Mouse (Mus musculus) urinary bladder, adult 2 months (tissue): ENCODE results near the gene H2-Q10. TPM values are rescaled to one million over a fixed set of nuclear protein-coding genes. Genes with fewer than 3 reads are reported as not detected.
"Not testable (repeated sequence)": the region's sequence is repeated elsewhere in the genome, so short reads cannot be mapped to it uniquely, and the experiment has no call there.

ENCODE experiments used
- DNase-seq: peaks from one replicate; pipeline ENCODE4 v3.0.0; 2022; ENCODE audit warnings: low spot score
- polyA plus RNA-seq: library from polyadenylated mRNA; depleted of rRNA; stranded (reverse); fragments of >200 nt; gene quantifications from 2 replicates; pipeline ENCODE4 v1.2.3, GENCODE M21; 2012

H2-Q10 gene
- polyA plus RNA-seq, 1 experiment, result 1.4 TPM

DNA sequence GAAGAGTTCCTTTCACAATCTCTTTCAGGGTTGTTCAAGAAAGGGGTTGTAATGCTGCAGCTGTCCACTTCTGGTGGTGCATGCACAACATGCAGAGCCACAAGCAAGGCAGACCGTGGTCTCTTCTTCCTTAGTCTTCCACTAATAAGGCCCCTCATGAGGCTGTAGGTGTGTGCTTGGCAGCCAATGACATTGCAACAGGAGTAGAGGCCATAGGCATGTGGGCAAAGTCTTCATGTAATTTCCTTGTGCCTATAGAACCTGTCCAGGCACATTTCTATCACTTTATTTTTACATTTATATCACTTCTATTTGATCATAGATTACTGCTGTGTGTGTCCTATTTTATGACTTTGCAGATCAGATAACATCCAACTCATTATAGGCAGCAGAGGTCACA is 11.6 kb upstream of the H2-Q10 start:
- not testable (repeated sequence) for DNase-seq

DNA sequence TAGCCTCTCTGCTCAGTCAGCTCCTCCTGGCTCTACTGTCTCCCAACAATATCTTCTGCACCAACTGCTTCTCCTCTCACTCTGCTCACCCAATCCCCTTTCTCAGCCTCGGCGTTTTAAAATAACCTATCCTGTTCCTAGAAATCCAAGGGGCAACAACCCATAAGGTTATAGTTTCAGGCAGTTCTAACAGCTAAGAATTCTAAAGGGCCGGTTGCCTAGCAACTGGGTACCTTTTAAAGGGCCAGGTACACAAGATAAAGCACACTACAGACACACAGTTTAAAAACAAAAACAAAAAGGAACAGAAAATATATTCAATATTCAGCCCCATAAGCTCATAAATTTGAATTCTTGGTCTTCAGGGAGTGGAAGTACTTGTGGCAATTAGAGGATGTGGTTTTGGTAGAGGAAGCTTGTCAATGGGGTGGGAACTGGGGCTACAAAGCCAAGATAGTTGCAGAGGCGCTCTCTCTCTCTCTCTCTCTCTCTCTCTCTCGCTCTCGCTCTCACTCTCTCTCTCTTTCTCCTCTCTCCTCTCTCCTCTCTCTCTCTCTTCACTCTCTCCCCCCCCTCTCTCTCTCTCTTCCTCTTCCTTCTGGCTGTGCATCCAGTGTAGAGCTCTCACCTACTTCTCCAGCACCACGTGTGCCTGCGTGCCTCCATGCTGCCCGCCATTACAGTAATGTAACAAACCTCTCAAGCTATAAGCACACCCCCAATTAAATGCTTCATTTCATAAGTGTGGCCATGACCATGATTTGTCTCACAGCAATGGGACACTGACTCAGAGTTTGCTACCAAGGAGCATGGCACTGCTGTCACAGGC is 9.2 kb upstream of the H2-Q10 start:
- DNase-seq, result not testable (repeated sequence)

GRCm38 (mm10) chr17:35465651-35466050 is 4.2 kb upstream of the H2-Q10 start:
- DNase-seq, result not testable (repeated sequence)

DNA sequence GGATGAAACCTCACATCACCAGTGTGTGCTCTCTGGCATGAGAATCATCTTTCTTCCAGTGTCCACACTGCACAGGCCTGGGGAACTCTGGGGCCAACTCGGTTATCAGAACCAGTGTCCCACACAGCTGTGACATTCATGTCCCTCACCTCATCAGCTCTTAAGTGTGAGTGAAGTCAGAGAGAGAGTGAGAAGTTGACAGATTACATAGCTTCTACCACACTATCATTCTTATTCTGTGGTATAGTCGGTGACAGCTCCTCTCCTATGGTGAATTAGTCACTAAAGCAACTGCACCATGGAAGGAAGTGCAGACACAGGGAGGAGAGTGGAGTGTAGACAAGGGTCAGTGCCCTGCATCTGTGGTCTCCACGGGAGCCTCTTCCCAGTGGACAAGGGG is 953 bp upstream of the H2-Q10 start:
- DNase-seq, result not testable (repeated sequence)

- DNase-seq, result peak; percentile 36
Observed at GRCm38 (mm10) chr17:35484066-35484465, 14.2 kb downstream of the H2-Q10 start.

DNA sequence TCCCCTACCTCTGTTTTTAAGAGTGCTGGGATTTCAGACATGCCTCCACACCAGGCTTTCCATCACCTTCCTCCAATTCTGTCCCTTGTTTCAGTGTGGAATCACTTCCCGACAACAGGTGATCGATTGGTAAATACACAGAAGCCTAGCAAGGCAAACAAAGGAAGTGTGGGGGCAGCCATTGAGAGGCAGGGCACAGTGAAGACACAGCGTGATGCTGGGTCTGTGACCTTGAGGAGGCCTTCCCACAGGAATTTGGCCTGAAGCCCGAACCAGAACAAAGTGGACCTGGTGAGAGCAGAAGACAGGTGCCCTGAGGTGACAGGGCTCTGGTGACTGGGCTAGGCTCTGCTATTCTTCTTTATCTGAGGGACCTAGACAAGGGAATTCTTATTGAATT is 15.8 kb downstream of the H2-Q10 start:
- no peak for DNase-seq

GRCm38 (mm10) chr17:35486726-35487125 is 16.8 kb downstream of the H2-Q10 start:
- DNase-seq, result no peak

DNA sequence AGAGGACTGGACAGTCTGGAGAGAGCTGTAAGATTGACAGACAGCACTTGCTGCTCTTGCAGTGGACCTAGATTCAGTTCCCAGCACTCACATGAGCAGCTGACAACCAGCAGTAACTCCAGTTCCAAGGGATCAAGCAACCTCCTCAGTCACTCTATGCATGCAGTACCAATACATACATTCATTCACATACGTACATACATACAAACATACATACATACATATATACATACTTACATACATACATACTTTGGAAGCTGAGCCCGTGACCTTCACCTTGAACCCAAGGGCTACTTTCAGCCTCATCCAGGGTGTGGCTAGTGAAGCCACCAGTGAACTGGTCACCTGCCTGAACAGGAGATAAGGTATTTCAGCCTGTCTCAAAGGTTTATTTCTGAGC is 18.2 kb downstream of the H2-Q10 start:
- DNase-seq, result no peak

DNA sequence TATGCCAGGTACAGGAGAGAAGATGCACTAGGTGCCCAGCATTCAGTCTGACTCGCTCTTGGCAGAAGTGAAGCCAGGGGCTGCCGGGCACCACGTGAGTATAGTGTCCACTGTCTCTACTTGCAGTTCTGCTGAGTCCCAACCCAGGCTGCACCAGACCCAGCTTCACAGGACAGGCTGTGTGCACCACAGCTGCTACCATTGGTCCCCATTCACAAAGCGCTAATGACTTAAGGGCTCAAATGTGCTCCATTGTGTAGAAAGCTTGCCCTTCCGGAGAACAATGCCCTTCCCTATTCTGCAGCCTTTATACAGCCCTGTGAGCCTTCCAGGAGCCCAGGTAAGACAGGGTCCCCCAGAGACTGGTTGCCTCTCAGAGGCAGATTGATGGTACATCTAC is 20.4 kb downstream of the H2-Q10 start:
- DNase-seq, result no peak

GRCm38 (mm10) chr17:35497124-35497523 is 27.2 kb downstream of the H2-Q10 start:
- DNase-seq, result no peak

GRCm38 (mm10) chr17:35502226-35502625 is 32.3 kb downstream of the H2-Q10 start:
- no peak for DNase-seq

DNA sequence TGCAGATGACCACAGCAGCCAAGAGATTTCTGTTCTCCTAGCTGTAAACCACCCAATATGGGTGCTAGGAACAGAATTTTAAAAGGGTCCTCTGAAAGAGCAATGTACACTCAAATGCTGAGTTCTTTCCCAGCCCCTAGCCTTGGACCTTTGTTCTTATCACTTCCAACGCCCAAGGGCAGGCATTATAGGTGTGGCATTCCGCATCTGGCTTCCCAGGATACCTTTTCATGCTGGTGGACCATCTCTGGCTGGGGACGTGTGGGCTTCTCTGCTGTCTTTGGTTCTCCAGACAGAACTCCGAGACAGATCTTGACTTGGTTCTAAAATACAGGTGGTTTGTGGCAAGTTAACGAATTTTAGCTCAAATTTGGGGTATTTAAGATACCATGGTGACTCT is 32.9 kb downstream of the H2-Q10 start:
- no peak for DNase-seq

GRCm38 (mm10) chr17:35503849-35504248 is 34.0 kb downstream of the H2-Q10 start:
- no peak for DNase-seq

DNA sequence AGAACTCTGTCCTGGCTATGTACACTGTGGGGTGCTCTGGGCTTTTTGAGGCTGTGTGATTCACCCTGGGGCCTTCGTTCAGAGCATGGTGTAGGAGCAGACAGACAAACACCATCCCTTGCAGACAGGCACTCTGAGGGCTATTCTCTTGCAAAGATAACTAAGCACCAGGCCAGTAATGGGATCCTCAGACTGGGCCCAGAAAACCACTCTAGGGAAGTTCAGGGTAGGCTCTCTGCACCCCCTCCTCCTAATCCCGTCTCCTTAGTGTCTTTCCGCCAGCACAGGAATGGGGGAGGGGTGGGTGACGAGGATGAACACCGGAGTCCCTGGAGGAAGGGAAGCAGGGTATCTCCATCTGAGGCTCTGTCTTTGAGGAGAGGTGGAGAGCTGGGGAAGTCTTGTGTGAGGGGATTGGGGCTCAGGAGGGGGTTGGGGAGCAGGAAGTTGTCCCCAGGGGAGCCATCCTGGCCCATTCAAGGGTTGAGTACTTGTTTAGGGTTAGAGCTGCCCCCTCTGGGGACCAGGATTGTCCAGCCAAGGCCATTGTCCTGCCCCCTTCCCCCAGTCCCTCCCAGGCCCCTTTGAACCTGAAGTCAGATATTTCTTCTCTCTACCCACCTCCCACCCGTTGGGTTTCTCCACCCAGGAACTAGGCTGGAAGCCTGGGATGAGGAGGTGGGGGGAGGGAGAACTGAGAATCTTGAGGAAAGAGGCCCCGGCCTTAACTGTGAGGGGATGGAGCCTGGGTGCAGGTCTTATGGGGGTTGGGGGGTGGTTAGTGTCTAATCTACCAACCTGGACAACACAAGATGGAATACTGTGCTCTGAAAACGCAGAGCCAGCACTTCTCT is 35.0 kb downstream of the H2-Q10 start:
- DNase-seq, result no peak

DNA sequence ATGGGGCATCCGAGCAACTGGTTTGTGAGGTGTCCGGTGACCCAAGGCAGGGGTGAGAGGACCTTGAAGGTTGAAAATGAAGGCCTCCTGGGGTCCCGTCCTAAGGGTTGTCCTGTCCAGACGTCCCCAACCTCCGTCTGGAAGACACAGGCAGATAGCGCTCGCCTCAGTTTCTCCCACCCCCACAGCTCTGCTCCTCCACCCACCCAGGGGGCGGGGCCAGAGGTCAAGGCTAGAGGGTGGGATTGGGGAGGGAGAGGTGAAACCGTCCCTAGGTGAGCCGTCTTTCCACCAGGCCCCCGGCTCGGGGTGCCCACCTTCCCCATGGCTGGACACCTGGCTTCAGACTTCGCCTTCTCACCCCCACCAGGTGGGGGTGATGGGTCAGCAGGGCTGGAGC is 35.9 kb downstream of the H2-Q10 start, which contains the start of gene Pou5f1:
TSS of gene Pou5f1 (plus strand) at position 243 of the 400 bp plus-strand sequence.
- no peak for DNase-seq

DNA sequence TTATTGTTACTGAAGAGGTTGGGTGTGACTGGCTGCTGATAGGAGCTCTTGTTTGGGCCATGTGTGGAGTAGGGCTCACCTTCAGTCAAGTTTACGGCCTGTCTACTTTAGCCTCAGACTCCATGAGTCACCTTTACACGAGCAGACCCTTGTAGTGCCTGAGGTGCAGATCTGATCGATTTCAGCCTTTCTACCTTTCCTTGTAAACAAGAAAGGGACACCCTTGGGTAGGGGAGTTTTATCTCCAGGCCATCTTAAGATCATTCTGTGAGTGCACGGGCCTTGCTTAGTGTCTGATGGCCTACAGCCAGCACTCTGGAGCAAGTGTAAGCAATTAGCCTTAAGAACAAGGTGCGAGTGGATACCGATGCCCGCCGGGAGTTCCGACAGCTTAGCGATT is 37.0 kb downstream of the H2-Q10 start:
- DNase-seq, result no peak

- no peak for DNase-seq
Observed at GRCm38 (mm10) chr17:35507556-35508260, 37.8 kb downstream of the H2-Q10 start.

DNA sequence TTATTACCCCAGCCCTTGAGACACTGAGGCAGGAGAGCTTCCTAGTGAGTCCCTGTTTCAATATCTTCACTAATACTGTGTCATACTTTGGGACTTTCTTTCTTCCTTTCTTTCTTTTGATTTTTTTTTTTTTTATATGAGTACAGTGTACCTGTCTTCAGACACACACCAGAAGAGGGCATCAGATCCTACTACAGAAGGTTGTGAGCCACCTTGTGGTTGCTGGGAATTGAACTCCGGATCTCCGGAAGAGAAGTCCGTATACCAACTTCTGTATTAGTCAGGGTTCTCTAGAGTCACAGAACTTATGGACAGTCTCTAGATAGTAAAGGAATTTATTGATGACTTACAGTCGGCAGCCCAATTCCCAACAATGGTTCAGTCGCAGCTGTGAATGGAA is 38.4 kb downstream of the H2-Q10 start:
- DNase-seq, result not testable (repeated sequence)

DNA sequence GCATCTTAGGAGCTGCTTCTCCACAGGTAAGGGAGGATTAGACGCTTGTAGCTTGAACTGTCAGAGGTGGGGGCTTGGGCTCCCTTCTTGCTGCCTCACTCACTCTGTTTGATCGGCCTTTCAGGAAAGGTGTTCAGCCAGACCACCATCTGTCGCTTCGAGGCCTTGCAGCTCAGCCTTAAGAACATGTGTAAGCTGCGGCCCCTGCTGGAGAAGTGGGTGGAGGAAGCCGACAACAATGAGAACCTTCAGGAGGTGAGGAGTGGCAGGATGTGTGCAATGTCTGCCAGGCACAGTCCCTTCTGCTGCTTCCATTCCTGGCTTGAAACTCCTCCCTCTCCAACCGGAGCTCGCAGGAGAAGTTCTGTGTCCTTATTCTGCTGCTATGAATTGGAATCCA is 39.4 kb downstream of the H2-Q10 start:
- DNase-seq, result no peak

DNA sequence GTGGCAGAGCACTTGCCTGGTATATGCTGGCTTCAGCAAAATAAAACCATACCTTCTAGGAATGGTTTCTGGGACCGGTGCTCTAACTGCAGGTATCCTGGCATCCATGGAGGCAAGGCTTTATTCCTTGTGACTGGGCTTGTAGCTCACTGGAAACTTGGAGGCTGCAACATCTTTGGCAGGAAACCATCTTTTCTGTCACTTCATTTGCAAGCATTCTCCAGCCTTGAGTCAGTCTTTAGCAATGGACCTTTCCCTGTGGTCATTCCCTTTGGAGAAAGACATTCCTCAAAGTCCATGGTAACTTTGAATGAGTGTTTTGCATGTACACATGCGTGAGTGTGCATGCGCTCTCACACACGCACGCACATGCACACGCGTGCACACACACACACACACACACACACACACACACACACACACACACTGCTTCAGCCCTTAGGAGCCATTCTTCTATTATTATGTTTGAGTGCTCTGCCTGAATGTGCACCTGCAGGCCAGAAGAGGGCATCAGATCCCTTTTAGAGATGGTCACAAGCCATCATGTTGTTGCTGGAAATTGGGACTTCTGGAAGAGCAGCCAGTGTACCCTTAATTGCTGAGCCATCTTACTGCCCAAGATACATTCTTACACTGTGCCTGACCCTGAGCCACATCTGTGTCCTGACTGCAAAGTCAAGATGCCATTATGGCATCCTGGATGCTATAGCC is 43.2 kb downstream of the H2-Q10 start:
- no peak for DNase-seq

DNA sequence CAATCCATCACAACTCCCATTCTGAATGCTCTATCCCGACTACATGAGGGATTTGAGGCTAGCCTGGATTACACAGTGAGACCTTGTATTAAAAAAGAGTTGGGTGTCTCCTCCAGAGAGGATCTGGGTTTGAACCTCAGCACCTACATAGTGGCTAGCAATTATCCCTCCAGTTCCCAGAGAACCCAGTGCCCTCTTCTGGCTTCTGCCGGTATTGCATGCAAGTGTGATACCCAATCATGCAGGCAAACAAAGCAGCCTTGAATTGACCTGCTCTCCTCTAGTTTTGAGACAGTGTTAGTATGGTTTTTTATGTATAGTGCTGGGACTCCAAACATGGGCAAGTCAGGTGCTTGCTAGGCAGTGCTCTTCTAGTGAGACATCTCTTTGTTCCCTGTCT is 44.0 kb downstream of the H2-Q10 start:
- no peak for DNase-seq

DNA sequence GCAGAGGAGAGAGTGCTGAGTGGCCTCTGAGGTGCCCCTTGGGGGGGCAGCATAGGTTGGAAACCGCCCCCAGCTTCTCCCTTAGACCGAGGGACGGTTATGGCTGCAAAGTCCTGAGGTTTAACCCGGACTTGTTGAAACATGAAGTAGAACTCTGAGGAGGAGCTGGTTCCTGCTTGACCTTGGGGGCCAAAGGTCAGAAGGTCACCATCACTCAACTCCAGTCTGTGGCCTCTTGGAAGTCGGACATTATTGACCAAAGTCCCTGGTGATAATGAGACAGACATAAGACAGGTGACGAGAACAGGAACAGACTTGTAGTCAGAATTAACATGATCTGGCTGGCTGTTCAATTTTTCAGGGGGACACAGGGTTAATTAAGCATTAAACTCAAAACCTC is 44.9 kb downstream of the H2-Q10 start:
- DNase-seq, result no peak
